Mouse (Mus musculus) right cerebral cortex, postnatal 10 days (tissue): ENCODE results near the gene Gm14851.
"Not testable (repeated sequence)": the region's sequence is repeated elsewhere in the genome, so short reads cannot be mapped to it uniquely, and the experiment has no call there.

ENCODE experiments used
- DNase-seq, 2 experiments: peaks; one replicate each; pipeline ENCODE4 v3.0.0; 2021; ENCODE audit warnings: low spot score in 2 of 2

The Gm14851 gene

DNA sequence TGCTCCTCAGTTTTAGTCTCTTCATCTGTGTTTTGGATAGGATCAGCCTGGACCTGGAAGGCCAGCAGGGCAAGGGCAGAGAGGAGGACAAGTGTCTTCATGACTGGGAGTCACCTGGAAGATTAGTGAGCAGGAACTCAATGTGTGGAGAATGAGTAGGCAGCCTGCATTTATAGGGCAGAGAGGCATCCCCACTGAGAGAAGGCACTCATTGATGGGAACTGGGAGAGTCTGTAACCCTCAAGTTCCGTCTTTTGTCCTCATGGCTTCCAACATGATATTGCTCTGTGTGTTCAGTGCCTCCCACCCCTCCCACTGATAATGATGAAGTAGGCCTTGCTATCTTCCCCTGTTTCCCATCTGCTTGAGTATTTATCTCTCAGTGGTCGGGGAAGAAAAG, at the start of gene Gm14851:
Gm14851 (minus strand) TSS at position 101 of the 400 bp plus-strand sequence.
- DNase-seq, result not testable (repeated sequence)

- not testable (repeated sequence) for DNase-seq
These were observed 38.5 kb upstream of the Gm14851 start, which contains the start of gene Defa30 for GRCm38 (mm10) chr8:21134342-21134741. TSS of gene Defa30 (plus strand) at chr8:21134642.

DNA sequence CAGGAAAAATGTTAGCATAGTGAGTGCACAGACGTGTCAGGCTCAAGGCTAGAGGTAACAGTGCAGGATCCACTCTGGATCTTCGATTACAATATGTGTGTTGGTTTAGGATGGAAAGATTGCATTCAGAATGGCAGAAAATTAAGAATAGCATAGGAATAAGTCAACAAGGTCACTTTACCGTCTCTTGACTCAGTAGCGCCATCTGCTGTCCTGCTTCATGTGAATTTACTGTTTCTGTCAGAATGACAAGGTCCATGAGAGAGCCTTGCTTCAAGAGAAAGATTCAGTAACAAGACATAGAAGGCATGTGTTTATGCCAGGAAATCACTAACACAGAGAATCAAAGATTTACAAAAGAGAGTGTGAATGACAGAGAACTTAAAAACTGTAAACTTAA, 2.7 kb downstream of the Gm14851 start:
- DNase-seq, result no peak

DNA sequence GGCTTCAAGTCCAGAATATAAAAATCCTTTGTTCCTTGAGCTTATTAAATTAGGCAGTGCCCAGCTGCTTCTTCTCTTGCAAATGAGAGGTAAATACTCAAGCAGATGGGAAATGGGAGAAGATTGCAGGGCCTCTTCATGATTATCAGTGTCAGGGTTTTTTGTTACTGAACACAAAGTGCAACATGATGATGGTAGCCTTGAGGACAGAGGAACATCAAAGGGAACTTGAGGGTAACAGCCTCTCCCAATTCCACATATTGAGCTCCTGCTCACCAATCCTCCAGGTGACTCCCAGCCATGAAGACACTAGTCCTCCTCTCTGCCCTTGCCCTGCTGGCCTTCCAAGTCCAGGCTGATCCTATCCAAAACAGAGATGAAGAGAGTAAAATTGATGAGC, 11.7 kb downstream of the Gm14851 start, which contains the start of gene Defa25:
Defa25 (plus strand) TSS at position 301 of the 400 bp plus-strand sequence.
- DNase-seq, result not testable (repeated sequence)

GRCm38 (mm10) chr8:21064738-21065137, 31.1 kb downstream of the Gm14851 start, which contains the start of gene Defa35:
TSS of gene Defa35 (plus strand) at chr8:21065038.
- DNase-seq, result not testable (repeated sequence)

GRCm38 (mm10) chr8:21054747-21055146, 41.1 kb downstream of the Gm14851 start, which contains the start of gene Defa23:
TSS of gene Defa23 (plus strand) at chr8:21055047.
- DNase-seq, result not testable (repeated sequence)
